Mouse (Mus musculus) B cell, adult 2 months (primary cell): Measurements from ENCODE around the gene Wdr13.

Experiments
- DNase-seq, 2 experiments: peaks; one replicate each; pipeline ENCODE4 v3.0.0; 2022

Wdr13 gene

GRCm38 (mm10) chrX:8102213-8102668, 30.5 kb downstream of the Wdr13 start:
- no peak for DNase-seq

GRCm38 (mm10) chrX:8101017-8101416, 31.7 kb downstream of the Wdr13 start:
- no peak for DNase-seq

- no peak for DNase-seq
These were observed 33.3 kb downstream of the Wdr13 start for GRCm38 (mm10) chrX:8099435-8099834.

GRCm38 (mm10) chrX:8096787-8097242, 35.9 kb downstream of the Wdr13 start:
- DNase-seq = peak; percentile 91 to 93

- DNase-seq = peak; percentile 85 to 91
These were observed 36.5 kb downstream of the Wdr13 start for GRCm38 (mm10) chrX:8096068-8096786.

- no peak for DNase-seq
These were observed 37.1 kb downstream of the Wdr13 start for GRCm38 (mm10) chrX:8095546-8095945.

- DNase-seq = peak in 1 of 2 experiments; percentile 6
These were observed 41.7 kb downstream of the Wdr13 start for GRCm38 (mm10) chrX:8090954-8091347.

- DNase-seq = peak; percentile 67 to 72
These were observed 42.2 kb downstream of the Wdr13 start, which contains the start of gene Was for GRCm38 (mm10) chrX:8090346-8090953. TSS of gene Was (minus strand) at chrX:8090498.

GRCm38 (mm10) chrX:8089746-8090145, 42.9 kb downstream of the Wdr13 start:
- no peak for DNase-seq

- no peak for DNase-seq
These were observed 47.1 kb downstream of the Wdr13 start for GRCm38 (mm10) chrX:8085611-8086010.

GRCm38 (mm10) chrX:8084771-8085259, 47.9 kb downstream of the Wdr13 start:
- DNase-seq = no peak

GRCm38 (mm10) chrX:8075104-8075503, 57.6 kb downstream of the Wdr13 start:
- no peak for DNase-seq

- DNase-seq = peak; percentile 85 to 88
These were observed 58.2 kb downstream of the Wdr13 start, which contains the start of gene Suv39h1 for GRCm38 (mm10) chrX:8074430-8075014. TSS of gene Suv39h1 (minus strand) at chrX:8074760.

GRCm38 (mm10) chrX:8073881-8074429, 58.7 kb downstream of the Wdr13 start:
- peak; percentile 15 to 32 for DNase-seq
